Mouse (Mus musculus) heart, postnatal 0 days (tissue): ENCODE results near the gene Tmem203.

ENCODE experiments used
- CTCF ChIP-seq: IDR thresholded peaks from 2 replicates; pipeline ENCODE4 v1.5.1; 2016; ENCODE audit warnings: antibody characterized with exemption, control low read depth, low read depth
- EP300 ChIP-seq: IDR thresholded peaks from 2 replicates; pipeline ENCODE4 v1.6.1; 2016; ENCODE audit warnings: antibody characterized with exemption, low read depth

GRCm38 (mm10) chr2:25211121-25211670 is 44.0 kb upstream of the Tmem203 start, which contains the start of gene Nelfb:
- TF ChIP-seq CTCF = no peak
- TF ChIP-seq EP300 = peak; percentile 29; the same call in 1 of the 2 replicates
